Mouse (Mus musculus): Measurements from ENCODE around the gene Gm38119.

Gene Gm38119

DNA sequence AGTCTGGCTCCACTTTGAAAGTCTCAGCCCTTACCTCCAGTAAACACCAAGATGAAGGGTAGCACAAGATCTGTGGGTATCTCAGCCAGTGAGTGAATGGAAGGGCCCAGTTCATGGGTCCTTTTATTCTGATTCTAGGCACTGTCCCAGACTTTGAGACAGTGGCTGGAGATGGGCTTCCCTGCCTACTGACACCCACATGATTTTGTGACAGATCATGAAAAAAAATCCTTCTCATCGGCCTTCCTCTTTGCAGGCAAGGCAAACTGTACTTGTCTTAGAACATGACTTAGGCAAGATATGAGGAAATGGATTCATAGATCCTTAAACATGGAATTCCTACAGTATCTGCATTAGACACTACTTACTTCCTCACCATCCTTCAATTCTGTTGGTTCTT, at the start of gene Gm38119:
Gene Gm38119 (minus strand): TSS at position 101 of the 400 bp plus-strand sequence.
- no peak for DNase-seq (ENCODE audit: low spot score in 2 of 2)

DNA sequence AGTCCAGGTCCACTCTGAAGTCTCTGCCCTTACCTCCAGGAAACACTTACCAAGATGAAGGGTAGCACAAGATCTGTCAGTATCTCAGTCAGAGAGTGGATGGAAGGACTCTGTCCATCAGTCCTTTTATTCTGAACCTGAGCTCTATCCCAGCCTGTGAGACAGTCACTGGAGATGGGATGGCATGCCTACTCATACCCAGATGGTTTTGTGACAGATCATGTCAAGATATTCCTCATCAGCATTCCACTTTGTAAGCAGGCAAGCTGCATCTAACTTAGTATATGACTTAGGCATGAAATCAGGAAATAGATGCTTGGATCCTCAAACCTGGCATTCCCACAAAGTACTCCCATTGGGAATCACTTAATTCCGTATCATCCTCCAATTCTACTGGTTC, 39.9 kb upstream of the Gm38119 start, which contains the start of gene Lce1i:
Gene Lce1i (minus strand): TSS at position 101 of the 400 bp plus-strand sequence.
- DNase-seq (ENCODE audit: low spot score in 2 of 2), result no peak

DNA sequence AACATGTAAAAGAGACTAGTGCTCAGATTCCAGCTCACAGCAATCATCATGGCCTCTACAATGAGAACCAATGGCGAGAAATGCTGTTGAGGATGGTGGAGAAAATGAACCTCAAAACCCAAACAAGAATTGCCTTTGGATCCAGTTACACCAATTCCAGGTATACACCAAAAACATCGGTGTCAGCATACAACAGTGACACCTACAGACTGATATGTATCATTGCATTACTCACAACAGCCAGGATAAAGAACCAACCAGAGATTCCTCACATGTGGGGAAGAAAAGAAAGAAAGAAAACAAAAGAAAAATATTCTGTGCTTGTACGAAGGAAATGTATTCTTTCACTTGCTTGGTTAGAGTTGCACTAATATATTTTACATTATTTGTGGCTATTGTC, 32.7 kb upstream of the Gm38119 start:
- DNase-seq (ENCODE audit: low spot score in 2 of 2), result no peak

DNA sequence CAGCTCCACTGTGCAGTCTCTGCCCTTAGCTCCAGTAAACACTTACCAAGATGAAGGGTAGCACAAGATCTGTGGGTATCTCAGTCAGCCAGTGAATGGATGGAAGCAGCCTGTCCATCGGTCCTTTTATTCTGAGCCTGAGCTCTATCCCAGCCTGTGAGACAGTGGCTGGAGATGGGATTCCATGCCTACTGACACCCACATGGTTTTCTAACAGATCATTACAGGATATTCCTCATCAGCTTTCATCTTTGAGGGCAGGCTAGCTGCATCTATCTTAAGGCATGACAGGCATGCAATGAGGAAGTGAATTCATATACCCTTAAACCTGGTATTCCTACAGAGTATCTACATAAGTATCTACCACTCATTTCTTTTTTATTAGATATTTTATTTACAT, 26.1 kb upstream of the Gm38119 start, which contains the start of gene Lce1h:
Gene Lce1h (minus strand): TSS at position 101 of the 400 bp plus-strand sequence.
- DNase-seq (ENCODE audit: low spot score in 2 of 2), result no peak

- DNase-seq (ENCODE audit: low spot score in 2 of 2), result no peak
These were observed 14.3 kb upstream of the Gm38119 start for GRCm38 (mm10) chr3:92753197-92753596.

DNA sequence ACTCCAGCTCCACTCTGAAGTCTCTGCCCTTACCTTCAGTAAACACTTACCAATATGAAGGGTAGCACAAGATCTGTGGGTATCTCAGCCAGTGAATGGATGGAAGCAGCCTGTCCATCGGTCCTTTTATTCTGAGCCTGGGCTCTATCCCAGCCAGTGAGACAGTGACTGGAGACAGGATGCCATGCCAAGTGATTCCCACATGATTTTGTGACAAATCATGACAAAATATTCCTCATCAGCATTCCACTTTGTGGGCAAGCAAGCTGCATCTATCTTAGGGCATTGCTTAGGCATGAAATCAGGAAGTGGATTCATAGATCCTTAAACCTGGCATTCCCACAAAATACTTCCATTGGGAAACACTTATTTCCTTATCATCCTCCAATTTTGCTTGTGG, 13.3 kb upstream of the Gm38119 start, which contains the start of gene Lce1g:
Gene Lce1g (minus strand): TSS at position 101 of the 400 bp plus-strand sequence.
- DNase-seq (ENCODE audit: low spot score in 2 of 2), result no peak

GRCm38 (mm10) chr3:92722631-92723030, 16.3 kb downstream of the Gm38119 start:
- DNase-seq (ENCODE audit: low spot score in 2 of 2), result no peak

DNA sequence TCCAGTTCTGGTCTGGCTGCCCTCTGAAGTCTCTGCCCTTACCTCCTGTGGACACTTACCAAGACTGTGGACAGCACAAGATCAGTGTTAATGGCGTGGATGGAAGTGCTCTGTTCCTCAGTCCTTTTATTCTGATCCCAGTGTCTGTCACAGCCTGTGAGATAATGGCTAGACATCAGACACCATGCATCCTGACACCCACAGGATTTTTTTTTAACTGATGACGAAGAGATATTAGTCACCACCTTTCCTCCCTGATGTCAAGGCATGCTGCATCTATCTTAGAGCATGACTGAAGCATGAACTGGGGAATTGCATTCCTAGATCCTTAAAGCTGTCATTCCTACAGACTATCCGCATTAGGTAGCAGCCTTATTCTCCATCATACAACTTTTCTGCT, 18.6 kb downstream of the Gm38119 start, which contains the start of gene Lce1f:
Gene Lce1f (minus strand): TSS at position 101 of the 400 bp plus-strand sequence.
- DNase-seq (ENCODE audit: low spot score in 2 of 2), result no peak

GRCm38 (mm10) chr3:92715122-92715521, 23.8 kb downstream of the Gm38119 start:
- no peak for DNase-seq (ENCODE audit: low spot score in 2 of 2)

- DNase-seq (ENCODE audit: low spot score in 2 of 2), result no peak
These were observed 29.9 kb downstream of the Gm38119 start, which contains the start of gene Lce1e for GRCm38 (mm10) chr3:92708974-92709373. Gene Lce1e, minus strand, starts transcription at chr3:92709074.

GRCm38 (mm10) chr3:92694613-92695012, 44.3 kb downstream of the Gm38119 start:
- no peak for DNase-seq (ENCODE audit: low spot score in 2 of 2)

- DNase-seq (ENCODE audit: low spot score in 2 of 2), result no peak
These were observed 47.2 kb downstream of the Gm38119 start for GRCm38 (mm10) chr3:92691688-92692087.

- peak in 1 of 2 experiments; percentile 10 for DNase-seq (ENCODE audit: low spot score in 2 of 2)
These were observed 49.7 kb downstream of the Gm38119 start for GRCm38 (mm10) chr3:92689154-92689553.

All from spleen, postnatal 14 days (tissue).